Mouse (Mus musculus) testis, adult 2 months (tissue): ENCODE results near the gene Serpinf2.

Experiments
- CTCF ChIP-seq: fragments of 200-500 bp; IDR thresholded peaks from 2 replicates; pipeline ENCODE4 v1.5.1; 2012; ENCODE audit warnings: low read depth, mild to moderate bottlenecking, inconsistent platforms, low read length, moderate library complexity; ENCODE audit not compliant: control insufficient read depth, insufficient read depth, insufficient replicate concordance
- POLR2A ChIP-seq: fragments of 200-500 bp; IDR thresholded peaks from 2 replicates; pipeline ENCODE4 v1.6.1; 2012; ENCODE audit warnings: low read depth, mild to moderate bottlenecking, inconsistent platforms, low read length, moderate library complexity; ENCODE audit not compliant: control insufficient read depth

GRCm38 (mm10) chr11:75420810-75421374 is 18.5 kb downstream of the Serpinf2 start:
- TF ChIP-seq CTCF (no peak), POLR2A (no peak)
